Mouse (Mus musculus) myocyte (in vitro differentiated cells): ENCODE results near the gene Mmp11.

Source experiments
- CEBPB ChIP-seq: IDR thresholded peaks from 2 replicates; pipeline ENCODE4 v1.6.1; 2011; ENCODE audit warnings: mild to moderate bottlenecking, moderate library complexity; ENCODE audit not compliant: poor library complexity, insufficient read depth, severe bottlenecking
- POLR2A ChIP-seq: IDR thresholded peaks from one replicate; pipeline ENCODE4 v1.6.1; 2011; ENCODE audit warnings: low read depth, mild to moderate bottlenecking, control low read depth, moderate library complexity; ENCODE audit not compliant: insufficient read length
- POLR2AphosphoS2 ChIP-seq: IDR thresholded peaks from one replicate; pipeline ENCODE4 v1.6.1; 2011; ENCODE audit warnings: low read depth, control low read depth; ENCODE audit not compliant: insufficient read length
- SRF ChIP-seq: IDR thresholded peaks from one replicate; pipeline ENCODE4 v1.6.1; 2011; ENCODE audit warnings: low read depth; ENCODE audit not compliant: control insufficient read depth, insufficient read length

DNA sequence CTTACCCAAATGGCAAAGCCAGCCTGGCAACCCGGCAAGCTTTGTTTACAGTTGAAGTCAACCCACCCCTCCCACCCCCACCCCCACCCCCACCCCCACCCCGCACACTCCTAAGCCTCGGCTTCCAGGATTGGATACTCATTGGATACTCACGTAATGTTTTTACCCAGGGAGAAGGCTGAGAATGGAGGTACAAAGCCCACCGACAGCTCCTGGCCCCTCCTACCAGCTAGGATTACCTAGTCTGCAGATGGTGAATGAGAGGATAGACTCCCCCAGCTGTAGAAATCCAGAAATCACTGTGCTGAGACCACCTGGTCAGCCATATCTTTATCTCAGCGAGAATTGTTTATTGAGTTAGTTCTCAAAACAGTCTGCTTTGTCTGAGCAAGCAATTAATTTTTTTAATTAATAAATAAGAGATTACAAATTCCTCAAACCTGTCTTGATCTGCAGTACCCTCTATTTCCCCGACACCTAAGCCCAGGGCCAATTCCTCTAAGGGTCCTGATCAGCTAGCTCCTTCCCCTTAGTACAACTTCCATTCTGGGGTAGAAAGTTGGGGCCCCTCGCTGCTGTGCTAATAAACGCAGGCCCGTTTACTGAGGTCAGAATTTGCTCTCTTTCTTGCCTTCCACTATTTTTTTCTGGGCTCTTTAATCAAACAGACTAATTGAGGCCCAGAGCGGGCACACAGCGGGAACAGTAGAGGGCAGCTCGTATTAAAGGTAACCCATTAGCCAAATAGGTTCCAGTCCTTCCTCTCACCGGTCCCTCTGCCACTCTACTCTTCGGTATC, 53.7 kb downstream of the Mmp11 start:
- TF ChIP-seq SRF (no peak), CEBPB (no peak), POLR2AphosphoS2 (no peak), POLR2A (no peak)
